Mouse (Mus musculus) embryo, embryonic 11.5 days (tissue): ENCODE data around the gene Lpcat3.
"Not testable (repeated sequence)": the region's sequence is repeated elsewhere in the genome, so short reads cannot be mapped to it uniquely, and the experiment has no call there.

Source experiments
- DNase-seq: peaks from one replicate; pipeline ENCODE4 v3.0.0-alpha.2; 2012; ENCODE audit warnings: low read depth, low spot score

The Lpcat3 gene

GRCm38 (mm10) chr6:124662477-124663423 is at the start of gene Lpcat3:
Gene Lpcat3 (plus strand): TSS chr6:124663027.
- peak; percentile 97 for DNase-seq

GRCm38 (mm10) chr6:124625612-124626011 is 37.2 kb upstream of the Lpcat3 start:
- no peak for DNase-seq

- DNase-seq: not testable (repeated sequence)
Observed at GRCm38 (mm10) chr6:124626184-124626583, 36.6 kb upstream of the Lpcat3 start.

- DNase-seq: no peak
Observed at GRCm38 (mm10) chr6:124630763-124631162, 32.1 kb upstream of the Lpcat3 start.

- not testable (repeated sequence) for DNase-seq
Observed at GRCm38 (mm10) chr6:124635985-124636384, 26.8 kb upstream of the Lpcat3 start, which contains the start of gene C1s2. Gene C1s2 (minus strand): TSS chr6:124636085.

- DNase-seq: not testable (repeated sequence)
Observed at GRCm38 (mm10) chr6:124636858-124637460, 25.9 kb upstream of the Lpcat3 start.

- no peak for DNase-seq
Observed at GRCm38 (mm10) chr6:124640041-124640440, 22.8 kb upstream of the Lpcat3 start.

GRCm38 (mm10) chr6:124640997-124641396 is 21.8 kb upstream of the Lpcat3 start:
- peak; percentile 30 for DNase-seq

GRCm38 (mm10) chr6:124646394-124646793 is 16.4 kb upstream of the Lpcat3 start:
- DNase-seq: no peak

GRCm38 (mm10) chr6:124655893-124656292 is 6.9 kb upstream of the Lpcat3 start:
- no peak for DNase-seq

- no peak for DNase-seq
Observed at GRCm38 (mm10) chr6:124658067-124658466, 4.8 kb upstream of the Lpcat3 start.

GRCm38 (mm10) chr6:124661156-124661806 is 1.5 kb upstream of the Lpcat3 start:
- no peak for DNase-seq

GRCm38 (mm10) chr6:124661995-124662394 is 832 bp upstream of the Lpcat3 start:
- no peak for DNase-seq

- DNase-seq: no peak
Observed at GRCm38 (mm10) chr6:124663424-124663795, 583 bp downstream of the Lpcat3 start.

GRCm38 (mm10) chr6:124664256-124664655 is 1.4 kb downstream of the Lpcat3 start:
- no peak for DNase-seq

- no peak for DNase-seq
Observed at GRCm38 (mm10) chr6:124665011-124665410, 2.2 kb downstream of the Lpcat3 start.

GRCm38 (mm10) chr6:124669234-124669859 is 6.5 kb downstream of the Lpcat3 start:
- DNase-seq: no peak

- no peak for DNase-seq
Observed at GRCm38 (mm10) chr6:124670281-124670900, 7.6 kb downstream of the Lpcat3 start.

GRCm38 (mm10) chr6:124672100-124672499 is 9.3 kb downstream of the Lpcat3 start:
- DNase-seq: no peak

- no peak for DNase-seq
Observed at GRCm38 (mm10) chr6:124673619-124674018, 10.8 kb downstream of the Lpcat3 start.

GRCm38 (mm10) chr6:124674591-124674990 is 11.8 kb downstream of the Lpcat3 start:
- DNase-seq: no peak
